ENCODE assay signal across 1 mouse cellular context in the genomic region with DNA sequence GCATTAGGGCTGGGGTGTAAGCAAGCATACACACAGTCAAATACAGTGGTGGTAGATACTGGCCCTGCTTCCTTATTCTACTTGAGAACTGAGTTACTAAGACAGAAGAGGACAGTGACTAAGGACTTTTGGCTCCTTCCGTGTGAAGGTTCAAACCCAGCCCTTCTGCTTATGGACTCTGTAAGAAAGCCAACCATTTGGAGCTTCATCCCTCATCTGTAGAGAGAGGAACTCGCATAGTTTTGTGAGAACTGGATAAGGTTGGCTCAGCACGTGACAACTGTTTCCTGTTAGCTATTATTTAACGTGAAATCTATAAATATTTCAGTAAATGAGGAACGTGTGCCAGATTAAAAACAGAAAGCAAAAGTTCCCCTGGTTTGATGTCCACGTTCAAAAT.
TF ChIP-seq lines count a peak whose summit lies in the region.

No protein-coding gene starts in this region.

TF ChIP-seq in MEL, 35 proteins besides CTCF, POLR2A, EP300 and RAD21:
- TF ChIP-seq USF2 (IDR thresholded peaks at IDR 0.05; ENCODE audit: borderline replicate concordance in 1 of 2, insufficient read depth in 1 of 2, low read depth in 1 of 2, low read length in 2 of 2) = no peak
- TF ChIP-seq JUND (IDR thresholded peaks at IDR 0.05; ENCODE audit: low read depth, low read length) = no peak
- TF ChIP-seq MYC (IDR thresholded peaks at IDR 0.05; ENCODE audit: low read depth, low read length) = peak; percentile 47; the same call in 1 of the 2 replicates
- TF ChIP-seq E2F4 (IDR thresholded peaks at IDR 0.05; ENCODE audit: borderline replicate concordance, low read depth, low read length) = no peak
- TF ChIP-seq TCF12 (IDR thresholded peaks at IDR 0.05; ENCODE audit: low read depth, low read length) = no peak
- no peak for TF ChIP-seq POLR2AphosphoS5 (IDR thresholded peaks at IDR 0.05; ENCODE audit: borderline replicate concordance, low read depth, low read length)
- no peak for TF ChIP-seq ZMIZ1 (IDR thresholded peaks at IDR 0.05; ENCODE audit: low read depth, low read length)
- TF ChIP-seq CHD1 (IDR thresholded peaks at IDR 0.05; ENCODE audit: low read depth, low read length) = no peak
- no peak for TF ChIP-seq UBTF (IDR thresholded peaks at IDR 0.05; ENCODE audit: borderline replicate concordance, insufficient read depth, low read depth, low read length)
- TF ChIP-seq ELF1 (IDR thresholded peaks at IDR 0.05; ENCODE audit: low read depth, low read length) = no peak
- peak; percentile 88 for TF ChIP-seq USF1 (IDR thresholded peaks at IDR 0.05; ENCODE audit: low read depth, low read length)
- no peak for TF ChIP-seq MAZ (IDR thresholded peaks at IDR 0.05; ENCODE audit: low read depth, low read length)
- no peak for TF ChIP-seq CHD2 (IDR thresholded peaks at IDR 0.05; ENCODE audit: low read length)
- no peak for TF ChIP-seq KAT2A (conservative IDR thresholded peaks at IDR 0.05; ENCODE audit: low read depth, low read length)
- no peak for TF ChIP-seq MYB (IDR thresholded peaks at IDR 0.05; ENCODE audit: low read depth, low read length)
- no peak for TF ChIP-seq ZNF384 (IDR thresholded peaks at IDR 0.05; ENCODE audit: low read depth, low read length)
- no peak for TF ChIP-seq MAFK (IDR thresholded peaks at IDR 0.05; ENCODE audit: borderline replicate concordance, low read depth, low read length)
- no peak for TF ChIP-seq RCOR1 (IDR thresholded peaks at IDR 0.05; ENCODE audit: low read depth, low read length)
- no peak for TF ChIP-seq POLR2AphosphoS2 (IDR thresholded peaks at IDR 0.05; ENCODE audit: low read length)
- TF ChIP-seq NRF1 (IDR thresholded peaks at IDR 0.05; ENCODE audit: insufficient read depth, low read depth, low read length, poor library complexity, severe bottlenecking) = no peak
- peak; percentile 60 for TF ChIP-seq MXI1 (IDR thresholded peaks at IDR 0.05; ENCODE audit: low read depth, low read length)
- no peak for TF ChIP-seq HCFC1 (IDR thresholded peaks at IDR 0.05; ENCODE audit: low read depth, low read length)
- no peak for TF ChIP-seq MEF2A (IDR thresholded peaks at IDR 0.05; ENCODE audit: extremely low read depth, insufficient replicate concordance, low read depth, low read length, poor library complexity, severe bottlenecking)
- no peak for TF ChIP-seq TBP (IDR thresholded peaks at IDR 0.05; ENCODE audit: low read depth, low read length)
- no peak for TF ChIP-seq ZC3H11A (IDR thresholded peaks at IDR 0.05; ENCODE audit: low read depth, low read length)
- no peak for TF ChIP-seq GABPA (IDR thresholded peaks at IDR 0.05; ENCODE audit: low read depth, low read length)
- peak; percentile 90 for TF ChIP-seq BHLHE40 (IDR thresholded peaks at IDR 0.05; ENCODE audit: borderline replicate concordance, low read depth, low read length)
- TF ChIP-seq ZKSCAN1 (IDR thresholded peaks at IDR 0.05; ENCODE audit: low read depth, low read length) = no peak
- TF ChIP-seq ETS1 (IDR thresholded peaks at IDR 0.05; ENCODE audit: low read depth, low read length) = peak; percentile 62; the same call in 1 of the 2 replicates
- TF ChIP-seq NELFE (IDR thresholded peaks at IDR 0.05; ENCODE audit: low read depth, low read length) = no peak
- no peak for TF ChIP-seq SMC3 (IDR thresholded peaks at IDR 0.05; ENCODE audit: low read depth, low read length)
- TF ChIP-seq SIN3A (IDR thresholded peaks at IDR 0.05; ENCODE audit: low read length) = no peak
- TF ChIP-seq GATA1 (IDR thresholded peaks at IDR 0.05; ENCODE audit: low read depth, low read length) = no peak
- peak; percentile 62 for TF ChIP-seq MAX (IDR thresholded peaks at IDR 0.05; ENCODE audit: low read length)
- TF ChIP-seq TAL1 (IDR thresholded peaks at IDR 0.05; ENCODE audit: low read length) = no peak
